Comparison of ENCODE assay signal across 8 mouse cellular contexts in genomic region chr10:9813926-9814325, GRCm38 (mm10).
DNase-seq lines count a peak whose midpoint lies in the region; ATAC-seq and TF ChIP-seq lines count a peak whose summit lies in the region.

No protein-coding gene starts in this region.

- H3K9ac ChIP-seq in kidney, postnatal 0 days (ENCODE audit: low read depth, low read length): no peak overlapping the region
- no peak overlapping the region for H3K9ac ChIP-seq in embryonic facial prominence, embryonic 14.5 days (ENCODE audit: low read depth, low read length)
- H3K9ac ChIP-seq in midbrain, embryonic 14.5 days (replicated peaks; ENCODE audit: low read length): no peak overlapping the region

- peak; percentile 55 for DNase-seq in kidney, postnatal 0 days (ENCODE audit: low spot score)
- DNase-seq in kidney, adult 18-20 months: no peak
- peak; percentile 24 for DNase-seq in adipocyte (ENCODE audit: low spot score)
- peak; percentile 14 for DNase-seq in embryonic facial prominence, embryonic 14.5 days (ENCODE audit: low spot score)
- peak; percentile 87 for DNase-seq in midbrain, embryonic 14.5 days
- no peak for DNase-seq in urinary bladder, postnatal 4 days (ENCODE audit: low spot score in 2 of 2)
- DNase-seq in gastrocnemius, postnatal 25 days: no peak
- no peak for DNase-seq in ovary, adult 18-20 months (ENCODE audit: low spot score)

- no peak overlapping the region for H3K4me3 ChIP-seq in kidney, postnatal 0 days (replicated peaks; ENCODE audit: low read depth, low read length)
- no peak overlapping the region for H3K4me3 ChIP-seq in embryonic facial prominence, embryonic 14.5 days (ENCODE audit: low read depth, low read length)
- H3K4me3 ChIP-seq in midbrain, embryonic 14.5 days (replicated peaks; ENCODE audit: low read depth, low read length): no peak overlapping the region

- H3K4me2 ChIP-seq in kidney, postnatal 0 days (ENCODE audit: low read length): no peak overlapping the region
- no peak overlapping the region for H3K4me2 ChIP-seq in embryonic facial prominence, embryonic 14.5 days (ENCODE audit: low read depth, low read length)
- H3K4me2 ChIP-seq in midbrain, embryonic 14.5 days (ENCODE audit: low read length): no peak overlapping the region

- peak; percentile 69 for TF ChIP-seq CTCF in kidney, postnatal 0 days (IDR thresholded peaks at IDR 0.05; ENCODE audit: low read depth)

- no peaks in the 10 kb centered on the region for H3K9me3 ChIP-seq in kidney, postnatal 0 days (replicated peaks; ENCODE audit: low read length)
- H3K9me3 ChIP-seq in embryonic facial prominence, embryonic 14.5 days (ENCODE audit: control insufficient read depth, low read length): no peaks in the 10 kb centered on the region
- H3K9me3 ChIP-seq in midbrain, embryonic 14.5 days (ENCODE audit: control insufficient read depth, low read length): no peaks in the 10 kb centered on the region

- H3K27ac ChIP-seq in kidney, postnatal 0 days: no peak overlapping the region
- no peak overlapping the region for H3K27ac ChIP-seq in embryonic facial prominence, embryonic 14.5 days (replicated peaks; ENCODE audit: low read depth, low read length)
- no peak overlapping the region for H3K27ac ChIP-seq in midbrain, embryonic 14.5 days (replicated peaks; ENCODE audit: low read depth, low read length)

- ATAC-seq in kidney, postnatal 0 days (replicated peaks; ENCODE audit: low FRiP score, low read depth): 0 out of 2 replicates have a peak, but pooled peaks have one; percentile 52
- no peak; the same call in 1 of the 2 replicates for ATAC-seq in embryonic facial prominence, embryonic 14.5 days (ENCODE audit: low read depth)
- ATAC-seq in midbrain, embryonic 14.5 days (ENCODE audit: low FRiP score, low TSS enrichment): peak; percentile 64; the same call in 1 of the 2 replicates

- H3K36me3 ChIP-seq in kidney, postnatal 0 days (ENCODE audit: insufficient read depth, low read length): no peaks in the 10 kb centered on the region
- no peaks in the 10 kb centered on the region; the same call in 1 of the 2 replicates for H3K36me3 ChIP-seq in embryonic facial prominence, embryonic 14.5 days (ENCODE audit: control insufficient read depth, insufficient read depth, low read length)
- no peaks in the 10 kb centered on the region for H3K36me3 ChIP-seq in midbrain, embryonic 14.5 days (ENCODE audit: control insufficient read depth, insufficient read depth, low read length)

- H3K27me3 ChIP-seq in kidney, postnatal 0 days (ENCODE audit: insufficient read depth, low read length): no peaks in the 10 kb centered on the region
- H3K27me3 ChIP-seq in embryonic facial prominence, embryonic 14.5 days (replicated peaks; ENCODE audit: control insufficient read depth, insufficient read depth, low read length): no peaks in the 10 kb centered on the region
- H3K27me3 ChIP-seq in midbrain, embryonic 14.5 days (ENCODE audit: control insufficient read depth, insufficient read depth, low read length): no peaks in the 10 kb centered on the region

- WGBS in kidney, postnatal 0 days: 79% methylated on average over 4 of the region's 4 CpGs
- 84% methylated on average over 4 of the region's 4 CpGs for WGBS in embryonic facial prominence, embryonic 14.5 days
- WGBS in midbrain, embryonic 14.5 days: 81% methylated on average over 4 of the region's 4 CpGs

- no peaks in the 10 kb centered on the region for H3K4me1 ChIP-seq in kidney, postnatal 0 days (replicated peaks; ENCODE audit: insufficient read depth, low read length)
- H3K4me1 ChIP-seq in embryonic facial prominence, embryonic 14.5 days (ENCODE audit: control insufficient read depth, insufficient read depth, low read length): no peaks in the 10 kb centered on the region
- H3K4me1 ChIP-seq in midbrain, embryonic 14.5 days (ENCODE audit: control insufficient read depth, insufficient read depth, low read length): no peaks in the 10 kb centered on the region

Comparison
In these comparisons a context has a peak if more than half of its experiments do, and no peak if none do; other contexts are left out.
1. DNase-seq: peak in kidney, postnatal 0 days (single experiment), adipocyte (single experiment), embryonic facial prominence, embryonic 14.5 days (single experiment) and midbrain, embryonic 14.5 days (single experiment); none in kidney, adult 18-20 months (single experiment), urinary bladder, postnatal 4 days (0 of 2), gastrocnemius, postnatal 25 days (single experiment) and ovary, adult 18-20 months (single experiment).